Mouse (Mus musculus) heart, embryonic 10.5 days (tissue): ENCODE results near the gene Flnc. TPM values are rescaled to one million over a fixed set of nuclear protein-coding genes. Genes with fewer than 3 reads are reported as not detected.
"Not testable (repeated sequence)": the region's sequence is repeated elsewhere in the genome, so short reads cannot be mapped to it uniquely, and the experiment has no call there.

Source experiments
- DNase-seq: peaks from one replicate; pipeline ENCODE4 v3.0.0-alpha.2; 2017; ENCODE audit warnings: low spot score
- H3K27ac ChIP-seq: fragments of 300-500 bp; sonication (generic); 2 replicates; pipeline ENCODE4 v1.5.1; 2016; ENCODE audit warnings: mild to moderate bottlenecking
- H3K27me3 ChIP-seq: fragments of 300-500 bp; sonication (generic); 2 replicates; pipeline ENCODE4 v1.6.1; 2016; ENCODE audit warnings: mild to moderate bottlenecking; ENCODE audit not compliant: poor library complexity, insufficient read depth, severe bottlenecking
- H3K36me3 ChIP-seq: fragments of 300-500 bp; sonication (generic); 2 replicates; pipeline ENCODE4 v1.6.1; 2016; ENCODE audit warnings: mild to moderate bottlenecking, moderate library complexity
- H3K4me1 ChIP-seq: fragments of 300-500 bp; sonication (generic); 2 replicates; pipeline ENCODE4 v1.6.1; 2016; ENCODE audit warnings: mild to moderate bottlenecking
- H3K4me3 ChIP-seq: fragments of 300-500 bp; sonication (generic); 2 replicates; pipeline ENCODE4 v1.5.1; 2016; ENCODE audit warnings: mild to moderate bottlenecking, moderate library complexity
- H3K9me3 ChIP-seq: fragments of 300-500 bp; sonication (generic); 2 replicates; pipeline ENCODE4 v1.6.1; 2016; ENCODE audit warnings: mild to moderate bottlenecking, moderate library complexity
- WGBS: fragments of 180-500 bp; shearing (Covaris S2); methylation state at CpG from one replicate; pipeline ENCODE4 v1.1.7; 2016; 5-methylcytosine and 5-hydroxymethylcytosine counted together
- polyA plus RNA-seq: library from polyadenylated mRNA; unstranded; fragments of >200 nt; fragmentation: Nextera tagmentation; extraction: Ambion mirVana; gene quantifications from 2 replicates; pipeline ENCODE4 v1.2.1, GENCODE M21; 2016

The Flnc gene
- polyA plus RNA-seq, result 40.2 and 83.3 TPM in 2 replicates

GRCm38 (mm10) chr6:29433038-29433803 is at the start of gene Flnc:
Gene Flnc (plus strand): TSS chr6:29433256.
- under 1% methylated on average over 71 of the region's 77 CpGs for WGBS
- H3K4me1 ChIP-seq, result peaks cover 74% of the 10 kb centered on the region
- peaks cover 28% of the 10 kb centered on the region for H3K27me3 ChIP-seq

GRCm38 (mm10) chr6:29388052-29388518 is 45.0 kb upstream of the Flnc start, which contains the start of gene Opn1sw:
Gene Opn1sw (minus strand): TSS chr6:29388468.
- WGBS, result 4% methylated on average over 12 of the region's 12 CpGs
- peak within 1 kb of the TSS; percentile 59 for H3K4me3 ChIP-seq
- peak; percentile 91 for DNase-seq
- no peaks in the 10 kb centered on the region for H3K9me3 ChIP-seq
- no peaks in the 10 kb centered on the region for H3K36me3 ChIP-seq
- peaks cover 35% of the 10 kb centered on the region for H3K4me1 ChIP-seq
- H3K27me3 ChIP-seq, result no peaks in the 10 kb centered on the region
- H3K27ac ChIP-seq, result peak within 1 kb of the TSS; percentile 7

More at GRCm38 (mm10) chr6:29433038-29433803, at the start of gene Flnc:
- no peak for DNase-seq
- Histone ChIP-seq H3K36me3 (peaks cover 10% of the 10 kb centered on the region), H3K9me3 (no peaks in the 10 kb centered on the region), H3K4me3 (peak within 1 kb of the TSS; percentile 74), H3K27ac (peak within 1 kb of the TSS; percentile 93)

- Histone ChIP-seq H3K27me3 (peaks cover 2% of the 10 kb centered on the region; the same call in 1 of the 2 replicates), H3K36me3 (no peaks in the 10 kb centered on the region), H3K4me1 (peaks cover 35% of the 10 kb centered on the region), H3K27ac (peak overlapping the region; percentile 7; the same call in 1 of the 2 replicates), H3K4me3 (peak overlapping the region; percentile 59), H3K9me3 (no peaks in the 10 kb centered on the region)
- WGBS, result 9% methylated on average over 11 of the region's 11 CpGs
- DNase-seq, result peak; percentile 85
These were observed 44.4 kb upstream of the Flnc start for GRCm38 (mm10) chr6:29388606-29389080.

GRCm38 (mm10) chr6:29389425-29389824 is 43.6 kb upstream of the Flnc start:
- 47% methylated on average over 9 of the region's 9 CpGs for WGBS
- no peak overlapping the region for H3K27ac ChIP-seq
- no peaks in the 10 kb centered on the region for H3K9me3 ChIP-seq
- DNase-seq, result no peak
- no peaks in the 10 kb centered on the region for H3K36me3 ChIP-seq
- peaks cover 32% of the 10 kb centered on the region for H3K4me1 ChIP-seq
- H3K27me3 ChIP-seq, result peaks cover 9% of the 10 kb centered on the region
- no peak overlapping the region for H3K4me3 ChIP-seq

- H3K36me3 ChIP-seq, DNase-seq, H3K9me3 ChIP-seq, H3K4me3 ChIP-seq, H3K27ac ChIP-seq: not testable (repeated sequence)
- 90% methylated on average over 1 of the region's 1 CpGs for WGBS
- peaks cover 38% of the 10 kb centered on the region for H3K4me1 ChIP-seq
- peaks cover 18% of the 10 kb centered on the region for H3K27me3 ChIP-seq
These were observed 42.6 kb upstream of the Flnc start for GRCm38 (mm10) chr6:29390500-29390899.

- H3K9me3 ChIP-seq, H3K36me3 ChIP-seq, H3K27ac ChIP-seq, DNase-seq, H3K4me3 ChIP-seq: not testable (repeated sequence)
- 74% methylated on average over 8 of the region's 8 CpGs for WGBS
- peaks cover 23% of the 10 kb centered on the region for H3K27me3 ChIP-seq
- H3K4me1 ChIP-seq, result peaks cover 41% of the 10 kb centered on the region
These were observed 41.8 kb upstream of the Flnc start for GRCm38 (mm10) chr6:29391241-29391640.

GRCm38 (mm10) chr6:29391802-29392201 is 41.3 kb upstream of the Flnc start:
- DNase-seq, result no peak
- Histone ChIP-seq H3K4me3 (no peak overlapping the region), H3K27me3 (peaks cover 23% of the 10 kb centered on the region), H3K36me3 (no peaks in the 10 kb centered on the region), H3K4me1 (peaks cover 41% of the 10 kb centered on the region), H3K9me3 (no peaks in the 10 kb centered on the region), H3K27ac (no peak overlapping the region)
- WGBS, result 59% methylated on average over 4 of the region's 4 CpGs

GRCm38 (mm10) chr6:29394286-29394685 is 38.8 kb upstream of the Flnc start:
- H3K36me3 ChIP-seq, result peaks cover 6% of the 10 kb centered on the region
- peak overlapping the region; percentile 4; the same call in 1 of the 2 replicates for H3K27ac ChIP-seq
- peaks cover 23% of the 10 kb centered on the region for H3K27me3 ChIP-seq
- DNase-seq, result no peak
- no peak overlapping the region for H3K4me3 ChIP-seq
- no peaks in the 10 kb centered on the region for H3K9me3 ChIP-seq
- peaks cover 37% of the 10 kb centered on the region for H3K4me1 ChIP-seq
- 53% methylated on average over 1 of the region's 1 CpGs for WGBS

- peaks cover 26% of the 10 kb centered on the region for H3K27me3 ChIP-seq
- WGBS, result under 1% methylated on average over 49 of the region's 49 CpGs
- H3K9me3 ChIP-seq, result no peaks in the 10 kb centered on the region
- peaks cover 37% of the 10 kb centered on the region for H3K4me1 ChIP-seq
- peaks cover 17% of the 10 kb centered on the region for H3K36me3 ChIP-seq
- peak within 1 kb of the TSS; percentile 88 for H3K27ac ChIP-seq
- peak within 1 kb of the TSS; percentile 84 for H3K4me3 ChIP-seq
- peak; percentile 92 for DNase-seq
These were observed 36.9 kb upstream of the Flnc start, which contains the start of gene Ccdc136 for GRCm38 (mm10) chr6:29395910-29396713. Gene Ccdc136 (plus strand): TSS chr6:29396309.

- Histone ChIP-seq H3K27me3 (peaks cover 31% of the 10 kb centered on the region), H3K9me3 (no peaks in the 10 kb centered on the region), H3K27ac (peak overlapping the region; percentile 88), H3K4me1 (peaks cover 37% of the 10 kb centered on the region), H3K36me3 (peaks cover 17% of the 10 kb centered on the region), H3K4me3 (peak overlapping the region; percentile 84)
- DNase-seq, result no peak
- WGBS, result 2% methylated on average over 24 of the region's 24 CpGs
These were observed 36.1 kb upstream of the Flnc start for GRCm38 (mm10) chr6:29396714-29397540.

GRCm38 (mm10) chr6:29397575-29397974 is 35.5 kb upstream of the Flnc start:
- Histone ChIP-seq H3K4me1 (peaks cover 40% of the 10 kb centered on the region), H3K27me3 (peaks cover 38% of the 10 kb centered on the region), H3K9me3 (no peaks in the 10 kb centered on the region), H3K36me3 (peaks cover 17% of the 10 kb centered on the region), H3K27ac (peak overlapping the region; percentile 88), H3K4me3 (peak overlapping the region; percentile 84)
- no peak for DNase-seq
- WGBS, result 4% methylated on average over 6 of the region's 6 CpGs

GRCm38 (mm10) chr6:29399851-29400250 is 33.2 kb upstream of the Flnc start:
- peaks cover 17% of the 10 kb centered on the region for H3K36me3 ChIP-seq
- peaks cover 34% of the 10 kb centered on the region for H3K27me3 ChIP-seq
- H3K4me1 ChIP-seq, result peaks cover 39% of the 10 kb centered on the region
- no peak overlapping the region for H3K27ac ChIP-seq
- no peaks in the 10 kb centered on the region for H3K9me3 ChIP-seq
- no peak overlapping the region for H3K4me3 ChIP-seq
- 88% methylated on average over 4 of the region's 4 CpGs for WGBS
- DNase-seq, result no peak
